Mouse (Mus musculus) spleen, adult 2 months (tissue): ENCODE results near the gene Krt24.

Source experiments
- CTCF ChIP-seq: fragments of 200-500 bp; IDR thresholded peaks from 2 replicates; pipeline ENCODE4 v1.5.1; 2011; ENCODE audit warnings: mild to moderate bottlenecking, inconsistent platforms; ENCODE audit not compliant: insufficient read depth, insufficient read length, insufficient replicate concordance; ENCODE audit errors: extremely low read depth
- POLR2A ChIP-seq: fragments of 200-500 bp; IDR thresholded peaks from 2 replicates; pipeline ENCODE4 v1.6.1; 2011; ENCODE audit warnings: low read depth, low read length, inconsistent platforms

DNA sequence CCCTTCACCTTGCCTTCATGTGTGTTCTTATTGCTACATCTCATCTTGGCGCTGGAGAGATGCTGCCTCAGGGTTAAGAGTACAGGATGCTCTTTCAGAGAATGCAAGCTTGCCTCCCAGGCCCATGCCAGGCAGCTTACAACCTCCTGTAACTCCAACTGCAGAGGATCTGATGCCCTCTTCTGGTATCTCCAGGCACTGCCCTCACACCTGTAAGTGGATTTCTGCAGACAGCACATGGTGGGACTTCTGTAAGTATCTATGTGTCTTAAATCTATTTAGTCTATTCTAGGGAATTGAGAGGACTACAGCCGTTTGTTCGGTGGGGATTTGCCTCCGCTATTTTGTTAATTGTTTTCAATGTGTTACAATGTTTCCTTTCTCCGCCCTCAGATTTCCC is 7.8 kb upstream of the Krt24 start:
- TF ChIP-seq CTCF (peak; percentile 49; the same call in 1 of the 2 replicates), POLR2A (no peak)
